In the genomic region with DNA sequence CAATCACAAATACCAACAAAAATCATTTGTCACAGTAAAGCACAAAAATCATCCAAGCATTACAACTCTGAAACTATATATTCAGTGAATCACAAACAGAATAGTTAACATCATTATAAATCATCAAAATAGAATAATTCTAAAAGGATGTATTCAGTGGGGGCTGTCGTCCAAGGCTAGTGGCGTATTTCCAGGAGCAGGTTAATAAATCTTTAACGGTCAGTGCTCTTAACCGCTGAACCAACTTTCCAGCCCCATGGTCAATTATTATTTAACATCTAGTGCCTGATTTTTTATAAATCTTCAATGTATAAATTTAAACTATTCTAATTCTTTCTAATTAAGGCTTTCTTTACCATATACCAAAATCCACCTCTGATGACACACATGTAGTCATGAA, we compare ENCODE assay signal across 16 mouse cellular contexts. TPM values are rescaled to one million over a fixed set of nuclear protein-coding genes. Genes with fewer than 3 reads are reported as not detected.
A peak's percentile ranks its signal among the peaks of the same experiment; 100 is the strongest.
DNase-seq lines count a peak whose midpoint lies in the region; TF ChIP-seq lines count a peak whose summit lies in the region.
"Not testable (repeated sequence)": the region's sequence is repeated elsewhere in the genome, so short reads cannot be mapped to it uniquely, and the experiment has no call there.
"Had no signal": no experiment of that assay in that cellular context is flagged by ENCODE, and none has a peak within 500 bp of the region (broad histone marks: within the 10 kb centered on the region; RNA-seq: fewer than 3 reads in every experiment).

No protein-coding gene starts in this region.

- DNase-seq in kidney, adult 11 months: peak; percentile 31
- DNase-seq in kidney, adult 2 months: peak; percentile 79
- DNase-seq in kidney, adult 9 months: peak; percentile 73
- peak; percentile 52 for DNase-seq in kidney, postnatal 14 days
- peak; percentile 54 to 61 for DNase-seq in kidney, postnatal 36 days

- TF ChIP-seq POLR2A in kidney, adult 2 months (IDR thresholded peaks at IDR 0.05; ENCODE audit: low read depth, low read length): not testable (repeated sequence)

- not testable (repeated sequence) for H3K36me3 ChIP-seq in kidney, adult 2 months (ENCODE audit: control insufficient read depth, insufficient read depth, low read length)

- not testable (repeated sequence) for H3K4me3 ChIP-seq in kidney, adult 2 months (ENCODE audit: insufficient read depth, low read depth, low read length)

- not testable (repeated sequence) for H3K27ac ChIP-seq in kidney, adult 2 months (ENCODE audit: insufficient read depth, low read depth, low read length)

- peaks cover 22% of the 10 kb centered on the region for H3K4me1 ChIP-seq in kidney, adult 2 months (ENCODE audit: control insufficient read depth, insufficient read depth, low read length)

- 19% methylated on average over 4 of the region's 4 CpGs for WGBS in kidney, adult 2 months

- not testable (repeated sequence) for TF ChIP-seq CTCF in kidney, adult 2 months (conservative IDR thresholded peaks at IDR 0.05; ENCODE audit: insufficient read depth, insufficient read length, low read depth, low read length)

- H3K27me3 ChIP-seq in kidney, adult 2 months (replicated peaks; ENCODE audit: control insufficient read depth, insufficient read depth, low read length): not testable (repeated sequence)

RNA-seq across cellular contexts. Expression of gene Galntl5, which starts 2.7 kb away (rescaled TPM):
- polyA plus RNA-seq in kidney, adult 2 months (2012; rRNA removed): 0.05 and 0.06 TPM in 2 replicates
- polyA plus RNA-seq: adrenal gland, adult 2 months; brain, embryonic 14.5 days; C2C12; embryonic facial prominence, embryonic 11.5 days; embryonic facial prominence, embryonic 13.5 days; embryonic facial prominence, embryonic 15.5 days; erythroblast, embryonic 14.5 days; forebrain, embryonic 10.5 days; forebrain, embryonic 12.5 days; forebrain, embryonic 14.5 days; forebrain, embryonic 16.5 days had no signal

RNA-seq across cellular contexts. Expression of gene Galnt11, which starts 43.2 kb away (rescaled TPM):
- polyA plus RNA-seq in kidney, adult 2 months (2012; rRNA removed): 387 and 392 TPM in 2 replicates

RNA-seq across cellular contexts. Expression of gene E130116L18Rik, which starts 44.4 kb away (rescaled TPM):
- not detected in 2 replicates for polyA plus RNA-seq in kidney, adult 2 months (2012; rRNA removed)
- polyA plus RNA-seq: adrenal gland, adult 2 months; brain, embryonic 14.5 days; C2C12; embryonic facial prominence, embryonic 11.5 days; embryonic facial prominence, embryonic 13.5 days; embryonic facial prominence, embryonic 15.5 days; erythroblast, embryonic 14.5 days; forebrain, embryonic 10.5 days; forebrain, embryonic 12.5 days; forebrain, embryonic 14.5 days; forebrain, embryonic 16.5 days had no signal
